Mouse (Mus musculus) kidney, postnatal 0 days (tissue): ENCODE data around the gene Rbpjl. TPM values are rescaled to one million over a fixed set of nuclear protein-coding genes. Genes with fewer than 3 reads are reported as not detected.

Experiments used
- ATAC-seq: fragments of 200-750 bp; cut with Nextera tagmentation; replicated peaks from 2 replicates; pipeline ENCODE4 v1.8.0; 2017; ENCODE audit warnings: low read depth, moderate number of reproducible peaks, moderate TSS enrichment, moderate library complexity; ENCODE audit not compliant: low FRiP score
- DNase-seq: peaks from one replicate; pipeline ENCODE4 v3.0.0-alpha.2; 2016; ENCODE audit warnings: low spot score
- H3K27ac ChIP-seq: fragments of 300-500 bp; sonication (generic); 2 replicates; pipeline ENCODE4 v1.5.1; 2014; ENCODE audit warnings: mild to moderate bottlenecking
- H3K27me3 ChIP-seq: fragments of 300-500 bp; sonication (generic); 2 replicates; pipeline ENCODE4 v1.6.1; 2014; ENCODE audit warnings: low read length, mixed read lengths; ENCODE audit not compliant: insufficient read depth
- H3K36me3 ChIP-seq: fragments of 300-500 bp; sonication (generic); 2 replicates; pipeline ENCODE4 v1.6.1; 2014; ENCODE audit warnings: low read length, mixed read lengths; ENCODE audit not compliant: insufficient read depth
- H3K4me1 ChIP-seq: fragments of 300-500 bp; sonication (generic); replicated peaks from 2 replicates; pipeline ENCODE4 v1.6.1; 2014; ENCODE audit warnings: antibody characterized with exemption, low read length, mixed read lengths; ENCODE audit not compliant: insufficient read depth
- H3K4me2 ChIP-seq: fragments of 300-500 bp; sonication (generic); 2 replicates; pipeline ENCODE4 v1.6.1; 2014; ENCODE audit warnings: mild to moderate bottlenecking, low read length, moderate library complexity, mixed read lengths
- H3K4me3 ChIP-seq: fragments of 300-500 bp; sonication (generic); replicated peaks from 2 replicates; pipeline ENCODE4 v1.5.1; 2014; ENCODE audit warnings: low read depth, low read length
- H3K9ac ChIP-seq: fragments of 300-500 bp; sonication (generic); 2 replicates; pipeline ENCODE4 v1.6.1; 2014; ENCODE audit warnings: low read depth, low read length
- H3K9me3 ChIP-seq: fragments of 300-500 bp; sonication (generic); replicated peaks from 2 replicates; pipeline ENCODE4 v1.6.1; 2016; ENCODE audit warnings: low read length, inconsistent platforms, mixed read lengths
- CTCF ChIP-seq: IDR thresholded peaks from 2 replicates; pipeline ENCODE4 v1.5.1; 2016; ENCODE audit warnings: antibody characterized with exemption, low read depth, mild to moderate bottlenecking, moderate library complexity
- WGBS: fragments of 180-500 bp; shearing (Covaris S2); extraction: QIAGEN DNeasy Blood & Tissue Kit; methylation state at CpG from one replicate; pipeline ENCODE4 v1.1.7; 2014; 5-methylcytosine and 5-hydroxymethylcytosine counted together
- polyA plus RNA-seq: library from polyadenylated mRNA; unstranded; fragments of >200 nt; fragmentation: Nextera tagmentation; extraction: Ambion mirVana; gene quantifications from 2 replicates; pipeline ENCODE4 v1.2.1, GENCODE M21; 2015

Rbpjl gene
- polyA plus RNA-seq, 1 experiment from 2014 or later, result not detected

DNA sequence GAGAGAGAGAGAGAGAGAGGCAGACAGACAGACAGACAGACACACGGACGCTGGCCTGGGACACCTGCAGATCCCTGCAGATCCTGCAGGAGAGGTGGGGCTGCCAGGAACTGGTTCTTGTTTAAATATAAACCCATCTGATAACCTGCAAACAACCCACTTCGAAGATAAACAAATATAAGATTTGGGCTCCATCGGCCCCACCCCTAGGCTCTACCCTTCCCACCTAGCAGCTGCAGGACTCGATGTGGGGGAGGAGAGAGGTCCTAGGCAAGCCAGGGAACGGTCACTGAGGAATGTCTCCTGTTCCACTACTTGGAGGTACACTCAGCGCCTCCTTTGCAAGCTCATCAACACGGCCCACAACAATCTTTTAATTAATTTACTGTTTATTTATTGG is 35.3 kb downstream of the Rbpjl start:
- no peak for TF ChIP-seq CTCF
- DNase-seq, result no peak
- H3K9ac ChIP-seq, result 0 out of 2 replicates have a peak overlapping the region, but pooled peaks have one; percentile 9
- H3K27ac ChIP-seq, result peak overlapping the region; percentile 93
- no peak overlapping the region for H3K4me3 ChIP-seq
- WGBS, result 22% methylated on average over 8 of the region's 8 CpGs
- peak overlapping the region; percentile 63 for H3K4me2 ChIP-seq
- no peaks in the 10 kb centered on the region for H3K9me3 ChIP-seq
- no peak for ATAC-seq
- H3K27me3 ChIP-seq, result no peaks in the 10 kb centered on the region
- H3K36me3 ChIP-seq, result no peaks in the 10 kb centered on the region
- H3K4me1 ChIP-seq, result peaks cover 48% of the 10 kb centered on the region

DNA sequence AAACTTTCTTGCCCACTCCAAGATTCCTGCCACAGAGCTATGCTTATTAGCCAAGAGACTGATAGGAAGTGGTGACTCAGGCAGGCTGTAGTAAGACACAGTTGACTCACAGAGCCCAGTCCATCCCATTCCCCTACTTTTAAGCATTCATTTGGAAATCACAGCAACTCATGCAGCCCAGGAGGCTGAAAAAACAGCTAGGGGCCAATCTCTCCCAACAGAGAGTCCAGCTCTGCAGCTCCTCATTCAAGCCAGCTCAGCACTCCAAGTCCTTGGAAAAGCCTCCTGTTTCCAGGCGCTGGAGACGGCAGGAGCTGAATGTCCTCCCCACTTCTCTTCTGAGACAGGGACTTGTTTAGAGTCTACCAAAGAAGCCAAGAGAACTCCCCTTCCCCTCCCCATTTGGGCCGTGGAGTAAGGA is 36.1 kb downstream of the Rbpjl start:
- H3K27me3 ChIP-seq, result no peaks in the 10 kb centered on the region
- no peak overlapping the region for H3K4me3 ChIP-seq
- ATAC-seq (no peak), DNase-seq (no peak)
- H3K4me1 ChIP-seq, result peaks cover 41% of the 10 kb centered on the region
- no peaks in the 10 kb centered on the region for H3K36me3 ChIP-seq
- H3K27ac ChIP-seq, result peak overlapping the region; percentile 93
- TF ChIP-seq CTCF, result no peak
- no peaks in the 10 kb centered on the region for H3K9me3 ChIP-seq
- 0 out of 2 replicates have a peak overlapping the region, but pooled peaks have one; percentile 9 for H3K9ac ChIP-seq
- 59% methylated on average over 3 of the region's 3 CpGs for WGBS
- H3K4me2 ChIP-seq, result peak overlapping the region; percentile 63

DNA sequence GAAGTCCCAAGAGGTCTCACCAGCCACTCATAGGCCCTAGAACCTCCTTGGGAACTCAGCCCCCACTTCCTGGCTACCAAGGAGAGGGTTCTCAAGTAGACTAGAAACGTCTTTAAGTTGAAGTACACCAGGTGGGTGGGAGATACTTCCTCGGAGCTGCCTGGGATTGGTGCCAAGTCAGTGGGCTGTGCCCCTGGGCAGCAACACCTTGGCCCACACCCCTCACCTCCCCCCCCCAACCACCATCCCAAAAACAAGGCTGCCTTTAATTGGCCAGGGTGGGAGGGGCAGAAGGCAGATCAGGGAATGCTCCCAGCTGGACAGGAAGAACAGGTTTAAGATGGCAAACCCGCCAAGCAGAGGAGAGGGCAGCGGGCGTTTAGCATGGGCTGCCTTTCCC is 37.4 kb downstream of the Rbpjl start:
- H3K4me1 ChIP-seq, result peaks cover 30% of the 10 kb centered on the region
- DNase-seq (no peak), ATAC-seq (no peak)
- no peaks in the 10 kb centered on the region for H3K27me3 ChIP-seq
- no peaks in the 10 kb centered on the region for H3K36me3 ChIP-seq
- peak overlapping the region; percentile 63 for H3K4me2 ChIP-seq
- no peak overlapping the region for H3K9ac ChIP-seq
- no peak for TF ChIP-seq CTCF
- H3K4me3 ChIP-seq, result peak overlapping the region; percentile 70; the same call in 1 of the 2 replicates
- H3K9me3 ChIP-seq, result no peaks in the 10 kb centered on the region
- peak overlapping the region; percentile 87; the same call in 1 of the 2 replicates for H3K27ac ChIP-seq
- WGBS, result 47% methylated on average over 5 of the region's 5 CpGs

DNA sequence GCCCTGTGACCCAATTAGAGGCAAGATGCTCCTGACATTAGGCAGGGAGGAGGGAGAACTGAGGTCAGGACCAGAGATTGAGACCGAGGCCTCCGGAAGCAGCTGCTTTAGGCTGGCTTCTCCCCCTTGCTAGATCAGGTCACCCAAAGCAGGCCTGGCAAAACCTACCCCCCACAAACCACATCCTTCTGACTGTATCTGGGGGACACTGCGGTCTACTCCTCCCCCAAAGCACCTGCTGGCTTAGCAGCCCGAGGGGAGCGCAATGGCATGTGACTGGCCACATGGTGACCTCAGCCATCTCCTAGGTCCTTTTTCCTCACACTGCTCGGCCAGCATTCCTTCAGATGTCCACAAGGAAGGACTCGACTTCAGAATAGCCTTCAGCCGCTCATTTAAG is 38.2 kb downstream of the Rbpjl start:
- Histone ChIP-seq H3K36me3 (no peaks in the 10 kb centered on the region), H3K9ac (peak overlapping the region; percentile 83), H3K4me2 (peak overlapping the region; percentile 63), H3K9me3 (no peaks in the 10 kb centered on the region), H3K4me3 (peak overlapping the region; percentile 70), H3K27ac (peak overlapping the region; percentile 87), H3K27me3 (no peaks in the 10 kb centered on the region), H3K4me1 (peaks cover 22% of the 10 kb centered on the region)
- TF ChIP-seq CTCF, result no peak
- DNase-seq (peak; percentile 35), ATAC-seq (no peak)
- WGBS, result 18% methylated on average over 8 of the region's 8 CpGs

DNA sequence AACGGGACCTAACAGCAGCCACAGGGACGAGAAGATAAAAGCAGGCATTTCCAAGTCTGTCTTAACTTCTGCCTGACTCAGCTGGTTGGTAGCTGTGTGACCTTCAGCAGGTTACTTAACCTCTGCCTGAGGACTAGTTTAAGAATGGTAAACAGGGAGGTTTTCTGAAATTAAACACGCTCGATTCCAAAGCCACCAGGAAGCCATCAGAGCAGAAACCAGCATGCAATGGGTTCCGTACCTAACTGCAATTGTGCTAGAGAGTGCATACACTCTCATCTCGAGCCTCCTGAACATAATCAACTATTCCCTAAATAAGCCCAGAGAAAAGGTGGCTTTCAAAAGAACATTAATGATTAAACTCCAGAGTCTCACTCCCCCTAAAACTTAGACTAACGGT is 38.8 kb downstream of the Rbpjl start:
- H3K9me3 ChIP-seq, result no peaks in the 10 kb centered on the region
- no peaks in the 10 kb centered on the region for H3K27me3 ChIP-seq
- no peaks in the 10 kb centered on the region for H3K36me3 ChIP-seq
- H3K4me2 ChIP-seq, result peak overlapping the region; percentile 63
- peak overlapping the region; percentile 70 for H3K4me3 ChIP-seq
- peak overlapping the region; percentile 87 for H3K27ac ChIP-seq
- H3K9ac ChIP-seq, result peak overlapping the region; percentile 83
- ATAC-seq (no peak), DNase-seq (no peak)
- 25% methylated on average over 7 of the region's 7 CpGs for WGBS
- peaks cover 17% of the 10 kb centered on the region for H3K4me1 ChIP-seq
- no peak for TF ChIP-seq CTCF

DNA sequence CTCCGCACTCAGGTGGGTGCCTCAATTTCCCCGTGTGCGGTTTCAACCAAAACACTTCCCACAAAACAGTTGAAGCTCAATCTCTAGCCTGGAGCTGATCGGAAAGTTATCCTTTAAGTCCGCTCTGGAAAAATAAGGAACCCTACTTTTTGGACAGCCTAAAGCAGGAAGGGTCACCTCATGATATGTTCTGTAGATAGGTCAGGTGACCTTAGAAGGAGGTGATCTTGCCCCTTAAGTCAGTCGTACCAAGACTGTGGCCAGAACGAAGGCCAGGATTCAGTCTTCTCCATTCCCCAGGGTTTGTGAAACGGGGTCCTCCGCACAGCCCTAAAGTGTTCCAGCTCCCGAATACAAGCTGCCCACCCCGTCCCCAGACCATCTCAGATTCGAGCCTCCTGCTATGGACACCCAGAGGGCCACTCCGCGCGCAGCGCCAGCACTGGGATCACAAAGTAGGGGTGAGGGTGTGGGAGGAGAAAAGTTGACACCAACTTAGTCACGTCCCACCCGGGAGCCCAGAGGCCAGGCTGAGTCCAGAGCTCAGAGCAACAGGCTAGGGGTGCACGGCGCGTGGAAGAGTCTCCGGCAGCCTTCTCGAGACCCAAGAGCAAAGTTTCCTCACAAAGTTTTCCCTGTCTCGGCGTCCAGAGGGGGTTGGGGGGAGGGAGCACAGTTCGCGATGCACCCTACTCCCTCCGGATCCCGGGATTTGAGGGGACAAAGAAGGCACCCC is 39.5 kb downstream of the Rbpjl start:
- Histone ChIP-seq H3K27me3 (no peaks in the 10 kb centered on the region), H3K4me1 (peaks cover 10% of the 10 kb centered on the region), H3K9ac (peak overlapping the region; percentile 83), H3K27ac (peak overlapping the region; percentile 87), H3K9me3 (no peaks in the 10 kb centered on the region), H3K4me3 (peak overlapping the region; percentile 70), H3K4me2 (peak overlapping the region; percentile 63), H3K36me3 (no peaks in the 10 kb centered on the region)
- no peak for TF ChIP-seq CTCF
- peak; percentile 41 for ATAC-seq
- WGBS, result 2% methylated on average over 28 of the region's 29 CpGs
- DNase-seq, result peak; percentile 58
